Mouse (Mus musculus) kidney, embryonic 16.5 days (tissue): ENCODE measurements around the gene Ddo. TPM values are rescaled to one million over a fixed set of nuclear protein-coding genes. Genes with fewer than 3 reads are reported as not detected.

Experiments used
- ATAC-seq: fragments of 200-750 bp; cut with Nextera tagmentation; 2 replicates; pipeline ENCODE4 v1.8.0; 2017; ENCODE audit warnings: moderate TSS enrichment; ENCODE audit not compliant: low FRiP score, low TSS enrichment
- H3K27ac ChIP-seq: fragments of 300-500 bp; sonication (generic); 2 replicates; pipeline ENCODE4 v1.5.1; 2014; ENCODE audit warnings: low read length
- H3K27me3 ChIP-seq: fragments of 300-500 bp; sonication (generic); 2 replicates; pipeline ENCODE4 v1.6.1; 2014; ENCODE audit warnings: low read length, control low read depth, mixed read lengths; ENCODE audit not compliant: insufficient read depth
- H3K36me3 ChIP-seq: fragments of 300-500 bp; sonication (generic); 2 replicates; pipeline ENCODE4 v1.6.1; 2014; ENCODE audit warnings: low read length, control low read depth, mixed read lengths; ENCODE audit not compliant: insufficient read depth
- H3K4me1 ChIP-seq: fragments of 300-500 bp; sonication (generic); 2 replicates; pipeline ENCODE4 v1.6.1; 2014; ENCODE audit warnings: low read length, control low read depth, mixed read lengths; ENCODE audit not compliant: insufficient read depth
- H3K4me2 ChIP-seq: fragments of 300-500 bp; sonication (generic); replicated peaks from 2 replicates; pipeline ENCODE4 v1.6.1; 2014; ENCODE audit warnings: low read depth, low read length
- H3K4me3 ChIP-seq: fragments of 300-500 bp; sonication (generic); 2 replicates; pipeline ENCODE4 v1.5.1; 2014; ENCODE audit warnings: mild to moderate bottlenecking, low read length
- H3K9ac ChIP-seq: fragments of 300-500 bp; sonication (generic); replicated peaks from 2 replicates; pipeline ENCODE4 v1.6.1; 2014; ENCODE audit warnings: low read length
- H3K9me3 ChIP-seq: fragments of 300-500 bp; sonication (generic); 2 replicates; pipeline ENCODE4 v1.6.1; 2016; ENCODE audit warnings: low read length, control low read depth
- WGBS: fragments of 180-500 bp; shearing (Covaris S2); extraction: QIAGEN DNeasy Blood & Tissue Kit; methylation state at CpG from one replicate; pipeline ENCODE4 v1.1.7; 2014; 5-methylcytosine and 5-hydroxymethylcytosine counted together
- polyA plus RNA-seq: library from polyadenylated mRNA; unstranded; fragments of >200 nt; fragmentation: Nextera tagmentation; extraction: Ambion mirVana; gene quantifications from 2 replicates; pipeline ENCODE4 v1.2.1, GENCODE M21; 2015

The Ddo gene
- polyA plus RNA-seq, result 0.74 and 1.0 TPM in 2 replicates

GRCm38 (mm10) chr10:40629656-40630311, at the start of gene Ddo:
TSS of gene Ddo (plus strand) at chr10:40630011.
- no peak within 1 kb of the TSS for H3K4me3 ChIP-seq
- no peak within 1 kb of the TSS for H3K4me2 ChIP-seq
- ATAC-seq, result no peak
- no peak within 1 kb of the TSS for H3K27ac ChIP-seq
- no peak within 1 kb of the TSS for H3K9ac ChIP-seq
- H3K9me3 ChIP-seq, result no peaks in the 10 kb centered on the region
- H3K27me3 ChIP-seq, result no peaks in the 10 kb centered on the region
- 0 out of 2 replicates have a peak, but pooled peaks cover 3% of the 10 kb centered on the region for H3K4me1 ChIP-seq
- WGBS, result 69% methylated on average over 8 of the region's 8 CpGs
- H3K36me3 ChIP-seq, result no peaks in the 10 kb centered on the region

GRCm38 (mm10) chr10:40583584-40584255, 46.1 kb upstream of the Ddo start:
- Histone ChIP-seq H3K4me3 (no peak overlapping the region), H3K9me3 (peaks cover 3% of the 10 kb centered on the region; the same call in 1 of the 2 replicates), H3K27ac (no peak overlapping the region), H3K27me3 (no peaks in the 10 kb centered on the region), H3K9ac (no peak overlapping the region), H3K4me1 (no peaks in the 10 kb centered on the region), H3K4me2 (no peak overlapping the region), H3K36me3 (no peaks in the 10 kb centered on the region)
- no peak for ATAC-seq
- WGBS, result 81% methylated on average over 8 of the region's 8 CpGs

GRCm38 (mm10) chr10:40592186-40592585, 37.6 kb upstream of the Ddo start:
- H3K27me3 ChIP-seq, result no peaks in the 10 kb centered on the region
- 59% methylated on average over 7 of the region's 7 CpGs for WGBS
- peaks cover 4% of the 10 kb centered on the region; the same call in 1 of the 2 replicates for H3K9me3 ChIP-seq

GRCm38 (mm10) chr10:40597177-40597576, 32.6 kb upstream of the Ddo start:
- Histone ChIP-seq H3K4me2 (no peak overlapping the region), H3K4me3 (no peak overlapping the region), H3K36me3 (no peaks in the 10 kb centered on the region), H3K27me3 (no peaks in the 10 kb centered on the region), H3K4me1 (no peaks in the 10 kb centered on the region), H3K9me3 (peaks cover 4% of the 10 kb centered on the region; the same call in 1 of the 2 replicates), H3K27ac (no peak overlapping the region), H3K9ac (no peak overlapping the region)
- no peak for ATAC-seq
- 91% methylated on average over 3 of the region's 3 CpGs for WGBS

More at GRCm38 (mm10) chr10:40592186-40592585, 37.6 kb upstream of the Ddo start:
- Histone ChIP-seq H3K36me3 (no peaks in the 10 kb centered on the region), H3K27ac (no peak overlapping the region), H3K4me1 (no peaks in the 10 kb centered on the region), H3K4me2 (no peak overlapping the region), H3K9ac (no peak overlapping the region), H3K4me3 (no peak overlapping the region)
- no peak for ATAC-seq

- Histone ChIP-seq H3K27me3 (no peaks in the 10 kb centered on the region), H3K36me3 (no peaks in the 10 kb centered on the region), H3K9ac (no peak overlapping the region), H3K4me2 (no peak overlapping the region), H3K9me3 (peaks cover 9% of the 10 kb centered on the region), H3K27ac (no peak overlapping the region), H3K4me1 (no peaks in the 10 kb centered on the region), H3K4me3 (no peak overlapping the region)
- no peak for ATAC-seq
- 66% methylated on average over 6 of the region's 6 CpGs for WGBS
Measured at GRCm38 (mm10) chr10:40604706-40605394, 25.0 kb upstream of the Ddo start.

GRCm38 (mm10) chr10:40617973-40618372, 11.8 kb upstream of the Ddo start:
- no peak overlapping the region for H3K4me2 ChIP-seq
- H3K4me3 ChIP-seq, result no peak overlapping the region
- no peaks in the 10 kb centered on the region for H3K4me1 ChIP-seq
- no peaks in the 10 kb centered on the region for H3K27me3 ChIP-seq
- no peak overlapping the region for H3K27ac ChIP-seq
- ATAC-seq, result no peak
- H3K9ac ChIP-seq, result no peak overlapping the region
- H3K9me3 ChIP-seq, result no peaks in the 10 kb centered on the region
- no peaks in the 10 kb centered on the region for H3K36me3 ChIP-seq

- H3K9me3 ChIP-seq, result no peaks in the 10 kb centered on the region
- H3K4me3 ChIP-seq, result no peak overlapping the region
- H3K27me3 ChIP-seq, result no peaks in the 10 kb centered on the region
- no peaks in the 10 kb centered on the region for H3K36me3 ChIP-seq
- no peak for ATAC-seq
- WGBS, result 78% methylated on average over 1 of the region's 1 CpGs
- no peak overlapping the region for H3K27ac ChIP-seq
- H3K9ac ChIP-seq, result no peak overlapping the region
- H3K4me1 ChIP-seq, result no peaks in the 10 kb centered on the region
- H3K4me2 ChIP-seq, result no peak overlapping the region
Measured at GRCm38 (mm10) chr10:40619760-40620159, 10.1 kb upstream of the Ddo start.

GRCm38 (mm10) chr10:40629140-40629539, 671 bp upstream of the Ddo start:
- 0 out of 2 replicates have a peak, but pooled peaks cover 3% of the 10 kb centered on the region for H3K4me1 ChIP-seq
- WGBS, result 78% methylated on average over 7 of the region's 7 CpGs
- H3K4me3 ChIP-seq, result no peak overlapping the region
- ATAC-seq, result no peak
- no peak overlapping the region for H3K9ac ChIP-seq
- no peak overlapping the region for H3K4me2 ChIP-seq
- H3K9me3 ChIP-seq, result no peaks in the 10 kb centered on the region
- H3K27ac ChIP-seq, result no peak overlapping the region
- H3K36me3 ChIP-seq, result no peaks in the 10 kb centered on the region
- H3K27me3 ChIP-seq, result no peaks in the 10 kb centered on the region

GRCm38 (mm10) chr10:40630457-40630856, 646 bp downstream of the Ddo start:
- H3K27me3 ChIP-seq, result no peaks in the 10 kb centered on the region
- H3K9ac ChIP-seq, result no peak overlapping the region
- H3K27ac ChIP-seq, result no peak overlapping the region
- H3K4me3 ChIP-seq, result no peak overlapping the region
- no peak overlapping the region for H3K4me2 ChIP-seq
- ATAC-seq, result peak; percentile 39
- H3K9me3 ChIP-seq, result no peaks in the 10 kb centered on the region
- H3K36me3 ChIP-seq, result no peaks in the 10 kb centered on the region
- WGBS, result 68% methylated on average over 5 of the region's 5 CpGs
- H3K4me1 ChIP-seq, result 0 out of 2 replicates have a peak, but pooled peaks cover 3% of the 10 kb centered on the region
